Comparison of ENCODE assay signal across 27 mouse cellular contexts in the genomic region with DNA sequence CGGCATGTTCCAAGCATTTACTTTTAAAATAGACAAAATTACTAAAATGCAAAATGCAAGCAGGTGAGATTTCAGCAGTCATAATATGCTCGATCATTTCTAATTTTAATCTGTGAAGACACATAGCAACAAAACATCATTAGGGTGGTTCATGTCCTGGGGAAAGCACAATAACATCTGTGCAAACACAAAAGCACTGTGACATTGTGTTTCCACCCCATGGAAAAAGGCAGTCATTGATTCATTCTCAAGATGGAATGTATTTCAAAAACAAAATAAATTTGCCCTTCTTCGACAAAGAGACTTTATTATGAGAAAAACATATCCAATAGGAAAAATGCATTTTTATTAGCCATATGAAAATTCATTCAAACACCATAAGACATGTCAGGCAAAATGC.
DNase-seq lines count a peak whose midpoint lies in the region; ATAC-seq and TF ChIP-seq lines count a peak whose summit lies in the region.
"Had no signal": no experiment of that assay in that cellular context is flagged by ENCODE, and none has a peak within 500 bp of the region (broad histone marks: within the 10 kb centered on the region; RNA-seq: fewer than 3 reads in every experiment).

No protein-coding gene starts in this region.

- H3K27ac ChIP-seq in gastrocnemius, adult 2 months: peak overlapping the region; percentile 79
- peak overlapping the region; percentile 70 for H3K27ac ChIP-seq in heart, adult 2 months
- H3K27ac ChIP-seq in heart, embryonic 10.5 days: no peak overlapping the region
- no peak overlapping the region for H3K27ac ChIP-seq in heart, embryonic 11.5 days (ENCODE audit: low read depth, low read length)
- H3K27ac ChIP-seq: embryonic facial prominence, embryonic 10.5 days; embryonic facial prominence, embryonic 12.5 days; forebrain, embryonic 10.5 days; forebrain, embryonic 12.5 days had no signal

- no peak for TF ChIP-seq POLR2A in heart, adult 2 months (IDR thresholded peaks at IDR 0.05; ENCODE audit: insufficient read depth, low read depth, low read length)

- H3K4me2 ChIP-seq in heart, embryonic 11.5 days: no peak overlapping the region
- H3K4me2 ChIP-seq: embryonic facial prominence, embryonic 12.5 days; forebrain, embryonic 12.5 days had no signal

- H3K4me1 ChIP-seq in heart, adult 2 months (ENCODE audit: control insufficient read depth, insufficient read depth, low read length): peaks cover 2% of the 10 kb centered on the region
- no peaks in the 10 kb centered on the region for H3K4me1 ChIP-seq in heart, embryonic 10.5 days
- no peaks in the 10 kb centered on the region for H3K4me1 ChIP-seq in heart, embryonic 11.5 days (ENCODE audit: control insufficient read depth, insufficient read depth, low read length)
- H3K4me1 ChIP-seq: embryonic facial prominence, embryonic 12.5 days; forebrain, embryonic 10.5 days; forebrain, embryonic 12.5 days had no signal

- H3K27me3 ChIP-seq in heart, adult 2 months (ENCODE audit: control insufficient read depth, insufficient read depth, low read length): no peaks in the 10 kb centered on the region
- H3K27me3 ChIP-seq in heart, embryonic 10.5 days (ENCODE audit: insufficient read depth, poor library complexity, severe bottlenecking): no peaks in the 10 kb centered on the region
- H3K27me3 ChIP-seq in heart, embryonic 11.5 days (ENCODE audit: control insufficient read depth, insufficient read depth, low read length): no peaks in the 10 kb centered on the region
- H3K27me3 ChIP-seq: CH12.LX; embryonic facial prominence, embryonic 12.5 days; forebrain, embryonic 12.5 days; Patski had no signal

- no peak overlapping the region for H3K9ac ChIP-seq in heart, adult 2 months (ENCODE audit: low read depth, low read length)
- no peak overlapping the region for H3K9ac ChIP-seq in heart, embryonic 11.5 days (ENCODE audit: low read depth, low read length)
- H3K9ac ChIP-seq: embryonic facial prominence, embryonic 12.5 days; forebrain, embryonic 12.5 days had no signal

- no peak for TF ChIP-seq EP300 in heart, adult 2 months (IDR thresholded peaks at IDR 0.05; ENCODE audit: insufficient read depth, low read depth, low read length)

- DNase-seq in gastrocnemius, adult 2 months: no peak
- DNase-seq in gastrocnemius, postnatal 36 days: no peak
- no peak for DNase-seq in heart, adult 2 months
- no peak for DNase-seq in heart, embryonic 10.5 days (ENCODE audit: low spot score)
- peak; percentile 11 to 66 for DNase-seq in heart, adult 9 months (ENCODE audit: low spot score in 2 of 2)
- DNase-seq in cerebellum, adult 11-12 months: no peak
- DNase-seq: adrenal gland, adult 8-10 months; adrenal gland, postnatal 14 days; adrenal gland, postnatal 36 days; B cell, adult 2 months; cerebellum, adult 11 months; cerebellum, adult 2 months; cerebellum, adult 9-10 months; cerebellum, postnatal 10 days; cerebellum, postnatal 25 days had no signal

- no peaks in the 10 kb centered on the region for H3K79me2 ChIP-seq in heart, adult 2 months (replicated peaks; ENCODE audit: control insufficient read depth, insufficient read depth, low read length)

- 47% methylated on average over 3 of the region's 3 CpGs for WGBS in heart, adult 2 months
- 81% methylated on average over 3 of the region's 3 CpGs for WGBS in heart, embryonic 10.5 days
- WGBS in heart, embryonic 11.5 days (ENCODE audit: insufficient replicate concordance): 79% methylated on average over 3 of the region's 3 CpGs

- no peak for TF ChIP-seq CTCF in gastrocnemius, adult 2 months (IDR thresholded peaks at IDR 0.05)
- TF ChIP-seq CTCF in heart, adult 2 months (IDR thresholded peaks at IDR 0.05): no peak

- intact Hi-C loops in gastrocnemius, adult 2 months (cut with DNase I): no loop called here
- intact Hi-C loops in gastrocnemius, postnatal 36 days (cut with DNase I): no loop called here
- intact Hi-C loops in heart, adult 2 months (cut with DNase I): loop anchor here (5.0 kb wide), 5 partner anchors 53 to 603 kb away; partner anchors contain the start of gene Klf6

- ATAC-seq in heart, embryonic 11.5 days (replicated peaks; ENCODE audit: insufficient number of reproducible peaks, low FRiP score, low TSS enrichment): no peak
- ATAC-seq: activated CD4-positive, CD25-positive, alpha-beta regulatory T cell, adult 4 months; CD4-positive, CD25-positive, alpha-beta regulatory T cell, adult 4 months; forebrain, embryonic 14.5 days; forebrain, embryonic 16.5 days; Patski had no signal

- no peaks in the 10 kb centered on the region for H3K9me3 ChIP-seq in heart, embryonic 10.5 days
- no peaks in the 10 kb centered on the region for H3K9me3 ChIP-seq in heart, embryonic 11.5 days (replicated peaks; ENCODE audit: control insufficient read depth, low read length)
- H3K9me3 ChIP-seq: embryonic facial prominence, embryonic 10.5 days; embryonic facial prominence, embryonic 12.5 days; forebrain, embryonic 10.5 days; forebrain, embryonic 12.5 days; G1E had no signal

- H3K4me3 ChIP-seq in gastrocnemius, adult 2 months: no peak overlapping the region
- H3K4me3 ChIP-seq in heart, adult 2 months: no peak overlapping the region
- H3K4me3 ChIP-seq in heart, embryonic 10.5 days: no peak overlapping the region
- H3K4me3 ChIP-seq in heart, embryonic 11.5 days (ENCODE audit: low read depth, low read length): no peak overlapping the region
- H3K4me3 ChIP-seq: embryonic facial prominence, embryonic 10.5 days; embryonic facial prominence, embryonic 12.5 days; forebrain, embryonic 10.5 days; forebrain, embryonic 12.5 days had no signal

- peaks cover 12% of the 10 kb centered on the region for H3K36me3 ChIP-seq in heart, adult 2 months (ENCODE audit: control insufficient read depth, insufficient read depth, low read length)
- no peaks in the 10 kb centered on the region for H3K36me3 ChIP-seq in heart, embryonic 10.5 days
- no peaks in the 10 kb centered on the region for H3K36me3 ChIP-seq in heart, embryonic 11.5 days (ENCODE audit: control insufficient read depth, insufficient read depth, low read length)
- H3K36me3 ChIP-seq: embryonic facial prominence, embryonic 10.5 days; embryonic facial prominence, embryonic 12.5 days; forebrain, embryonic 10.5 days; forebrain, embryonic 12.5 days; G1E had no signal

Comparison
In these comparisons a context has a peak if more than half of its experiments do, and no peak if none do; other contexts are left out.
1. DNase-seq: peak in heart, adult 9 months (2 of 2); none in gastrocnemius, adult 2 months (single experiment), gastrocnemius, postnatal 36 days (0 of 2), heart, adult 2 months (0 of 2), heart, embryonic 10.5 days (single experiment) and cerebellum, adult 11-12 months (single experiment).
2. H3K27ac ChIP-seq: peak in gastrocnemius, adult 2 months (single experiment) and heart, adult 2 months (single experiment); none in heart, embryonic 10.5 days (single experiment) and heart, embryonic 11.5 days (single experiment).